Mouse (Mus musculus): ENCODE measurements at regions not wholly inside any gene's neighbourhood (a gene's known extent, or its start where the extent isn't known, plus 50 kb on each side); places are given as distances from the start of the nearest gene placed in this dataset.

GRCm38 (mm10) chr4:152756535-152756934 lies 278.9 kb upstream of the Kcnab2 start:
- DNase-seq (ENCODE audit: low read depth in 2 of 2, low spot score in 2 of 2), result no peak

- no peak for DNase-seq (ENCODE audit: low read depth in 2 of 2, low spot score in 2 of 2)
Observed at GRCm38 (mm10) chr4:152755756-152756155, 278.1 kb upstream of the Kcnab2 start.

- DNase-seq (ENCODE audit: low read depth in 2 of 2, low spot score in 2 of 2), result no peak
Observed at GRCm38 (mm10) chr4:152744366-152744765, 266.7 kb upstream of the Kcnab2 start.

GRCm38 (mm10) chr4:152733017-152733416 lies 255.3 kb upstream of the Kcnab2 start:
- DNase-seq (ENCODE audit: low read depth in 2 of 2, low spot score in 2 of 2), result no peak

- DNase-seq (ENCODE audit: low read depth in 2 of 2, low spot score in 2 of 2), result no peak
Observed at GRCm38 (mm10) chr4:152731988-152732387, 254.3 kb upstream of the Kcnab2 start.

- no peak for DNase-seq (ENCODE audit: low read depth in 2 of 2, low spot score in 2 of 2)
Observed at GRCm38 (mm10) chr4:152731082-152731720, 253.5 kb upstream of the Kcnab2 start.

- DNase-seq (ENCODE audit: low read depth in 2 of 2, low spot score in 2 of 2), result no peak
Observed at GRCm38 (mm10) chr4:152729421-152729820, 251.8 kb upstream of the Kcnab2 start.

- no peak for DNase-seq (ENCODE audit: low read depth in 2 of 2, low spot score in 2 of 2)
Observed at GRCm38 (mm10) chr4:152725881-152726280, 248.2 kb upstream of the Kcnab2 start.

GRCm38 (mm10) chr4:152725423-152725822 lies 247.8 kb upstream of the Kcnab2 start:
- no peak for DNase-seq (ENCODE audit: low read depth in 2 of 2, low spot score in 2 of 2)

- no peak for DNase-seq (ENCODE audit: low read depth in 2 of 2, low spot score in 2 of 2)
Observed at GRCm38 (mm10) chr4:152724741-152725140, 247.1 kb upstream of the Kcnab2 start.

- DNase-seq (ENCODE audit: low read depth in 2 of 2, low spot score in 2 of 2), result no peak
Observed at GRCm38 (mm10) chr4:152724026-152724425, 246.4 kb upstream of the Kcnab2 start.

- no peak for DNase-seq (ENCODE audit: low read depth in 2 of 2, low spot score in 2 of 2)
Observed at GRCm38 (mm10) chr4:152720528-152720927, 242.9 kb upstream of the Kcnab2 start.

GRCm38 (mm10) chr4:152719416-152720127 lies 241.9 kb upstream of the Kcnab2 start:
- DNase-seq (ENCODE audit: low read depth in 2 of 2, low spot score in 2 of 2), result no peak

GRCm38 (mm10) chr4:152710339-152710738 lies 232.7 kb upstream of the Kcnab2 start:
- no peak for DNase-seq (ENCODE audit: low read depth in 2 of 2, low spot score in 2 of 2)

GRCm38 (mm10) chr4:152700217-152700616 lies 222.5 kb upstream of the Kcnab2 start:
- no peak for DNase-seq (ENCODE audit: low read depth in 2 of 2, low spot score in 2 of 2)

GRCm38 (mm10) chr4:152697247-152697960 lies 219.7 kb upstream of the Kcnab2 start:
- no peak for DNase-seq (ENCODE audit: low read depth in 2 of 2, low spot score in 2 of 2)

GRCm38 (mm10) chr4:152691735-152692134 lies 214.1 kb upstream of the Kcnab2 start:
- no peak for DNase-seq (ENCODE audit: low read depth in 2 of 2, low spot score in 2 of 2)

GRCm38 (mm10) chr4:152691302-152691701 lies 213.6 kb upstream of the Kcnab2 start:
- no peak for DNase-seq (ENCODE audit: low read depth in 2 of 2, low spot score in 2 of 2)

GRCm38 (mm10) chr4:152690766-152691165 lies 213.1 kb upstream of the Kcnab2 start:
- DNase-seq (ENCODE audit: low read depth in 2 of 2, low spot score in 2 of 2), result no peak

- DNase-seq (ENCODE audit: low read depth in 2 of 2, low spot score in 2 of 2), result no peak
Observed at GRCm38 (mm10) chr4:152689831-152690230, 212.2 kb upstream of the Kcnab2 start.

- DNase-seq (ENCODE audit: low read depth in 2 of 2, low spot score in 2 of 2), result no peak
Observed at GRCm38 (mm10) chr4:152686509-152687081, 208.9 kb upstream of the Kcnab2 start.

GRCm38 (mm10) chr4:152674140-152674539 lies 196.5 kb upstream of the Kcnab2 start:
- DNase-seq (ENCODE audit: low read depth in 2 of 2, low spot score in 2 of 2), result no peak
